Mouse (Mus musculus) kidney, adult 18-20 months (tissue): ENCODE results near the gene Arhgap1.

Experiments used
- DNase-seq: peaks from one replicate; pipeline ENCODE4 v3.0.0; 2021

Arhgap1 gene

DNA sequence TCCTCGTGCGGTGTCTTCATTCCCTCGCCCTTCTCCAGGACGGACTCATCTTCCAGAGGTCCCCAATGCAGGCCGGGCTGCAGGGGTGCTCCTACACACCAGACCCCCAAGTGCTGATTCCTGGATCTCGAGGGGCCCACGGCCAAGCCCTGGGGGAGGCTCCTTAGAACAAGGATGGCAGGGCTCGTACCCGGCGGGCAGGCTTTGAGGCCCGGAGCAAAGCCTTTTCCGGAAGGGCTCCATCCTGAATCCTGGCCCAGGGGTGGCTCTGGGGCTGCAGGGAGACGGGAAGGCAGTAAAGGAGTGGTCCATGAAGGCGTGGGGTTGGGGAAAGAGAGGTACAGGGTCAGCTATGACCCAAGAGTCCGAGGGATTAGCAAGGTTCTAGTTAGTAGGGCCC is 508 bp upstream of the Arhgap1 start:
- DNase-seq, result no peak

DNA sequence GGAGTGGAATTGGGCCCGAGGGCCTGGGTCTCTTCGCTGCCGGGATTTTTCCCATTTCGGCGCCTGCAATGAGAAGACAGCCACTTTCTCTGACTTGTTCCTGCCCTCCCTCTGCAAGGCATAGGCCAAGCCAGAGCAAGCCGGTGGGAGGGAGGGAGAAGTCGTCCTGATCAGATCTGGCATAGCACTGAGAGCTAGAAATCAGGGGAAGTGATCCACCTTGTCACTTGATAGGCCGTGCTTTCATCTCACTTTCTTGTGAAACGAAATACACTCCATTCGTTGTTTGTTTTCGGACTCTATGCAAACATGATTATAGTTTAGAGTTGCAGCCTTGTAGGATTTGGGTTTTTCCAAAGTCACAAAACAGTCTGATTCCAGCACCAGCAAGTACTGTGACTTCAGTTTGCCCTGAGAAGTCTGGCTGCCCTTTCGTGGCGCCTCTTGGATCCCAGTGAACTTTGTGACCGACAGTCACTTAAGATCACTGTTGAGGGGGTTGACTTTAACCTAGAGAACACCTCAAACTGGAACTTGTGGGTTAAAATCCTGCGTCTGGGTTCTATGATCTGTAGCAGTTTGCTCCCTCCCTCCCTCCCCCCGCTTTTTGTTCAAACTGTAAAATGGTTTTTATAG is 818 bp downstream of the Arhgap1 start:
- no peak for DNase-seq

DNA sequence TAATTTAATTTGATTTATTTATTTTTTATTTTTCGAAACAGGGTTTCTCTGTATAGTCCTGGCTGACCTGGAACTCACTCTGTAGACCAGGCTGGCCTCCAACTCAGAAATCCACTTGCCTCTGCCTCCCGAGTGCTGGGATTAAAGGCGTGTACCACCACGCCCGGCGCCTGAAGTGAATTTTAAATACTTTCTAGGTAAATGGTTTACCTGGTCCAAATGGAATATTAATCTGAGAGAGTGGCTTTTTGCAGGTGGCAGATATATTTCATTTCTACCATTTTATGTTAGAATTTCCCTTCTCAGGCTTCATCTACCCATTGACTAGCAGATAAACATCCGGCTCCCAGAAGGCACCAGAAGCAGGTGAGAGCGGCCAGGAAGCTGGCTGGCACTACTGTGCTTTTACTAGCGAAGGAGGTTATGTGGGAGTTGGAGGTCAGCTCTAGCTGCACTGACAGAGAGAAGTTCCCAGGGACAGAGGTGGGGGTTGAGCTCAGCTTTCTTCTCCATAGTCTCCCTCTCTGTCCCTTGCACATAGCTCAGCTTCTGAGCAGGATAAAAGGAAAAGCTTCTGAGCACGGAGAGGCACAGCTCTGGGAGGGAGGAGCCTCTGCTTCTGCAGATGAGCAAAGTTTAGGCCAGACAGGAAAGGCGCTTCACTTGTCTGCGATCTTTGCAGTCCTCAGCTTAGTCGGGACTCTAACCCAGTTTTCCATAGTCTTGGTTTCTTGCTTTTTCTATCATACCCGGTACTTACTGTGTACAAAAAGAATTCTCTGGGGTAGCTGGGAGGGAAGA is 2.0 kb downstream of the Arhgap1 start:
- DNase-seq, result peak; percentile 38

DNA sequence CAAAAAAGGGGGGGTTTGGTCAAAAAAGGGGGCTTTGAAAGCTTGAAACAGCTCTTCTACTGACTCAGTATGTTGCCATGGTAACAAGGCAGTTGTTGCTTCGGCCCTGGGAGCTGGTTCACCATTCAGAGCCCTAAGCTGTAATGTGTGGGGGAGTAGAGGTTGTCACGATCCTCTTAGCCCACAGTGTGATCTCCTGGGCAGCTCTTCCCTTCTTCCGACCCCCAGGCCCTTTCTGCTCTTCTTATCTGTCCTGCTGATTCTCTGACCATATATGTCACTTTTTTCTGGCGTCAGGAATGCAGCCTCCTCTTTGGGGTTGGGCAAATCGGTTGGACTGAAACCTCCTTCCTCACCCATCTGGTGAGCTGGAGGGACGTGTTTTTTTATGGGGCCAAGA is 3.2 kb downstream of the Arhgap1 start:
- DNase-seq, result no peak

DNA sequence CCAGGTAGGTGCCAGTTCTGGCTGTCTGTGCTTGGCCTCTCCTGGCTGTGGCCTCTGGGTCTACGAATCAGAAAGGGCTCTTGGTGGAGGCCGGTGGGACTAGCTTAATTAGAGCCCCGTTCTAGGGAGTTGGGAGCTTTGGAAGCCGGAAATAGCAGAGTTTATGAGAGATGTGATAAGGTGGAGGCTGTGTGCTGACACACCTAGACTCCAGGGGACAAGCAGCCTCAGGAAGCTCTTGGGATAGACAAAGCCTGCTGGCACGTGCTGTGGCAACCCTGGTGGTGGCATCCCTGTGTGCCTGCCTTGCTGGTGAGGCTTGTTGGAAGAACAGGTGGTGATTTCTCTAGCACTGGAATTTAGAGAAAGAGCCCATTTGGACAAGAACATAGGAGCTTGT is 5.7 kb downstream of the Arhgap1 start:
- no peak for DNase-seq

DNA sequence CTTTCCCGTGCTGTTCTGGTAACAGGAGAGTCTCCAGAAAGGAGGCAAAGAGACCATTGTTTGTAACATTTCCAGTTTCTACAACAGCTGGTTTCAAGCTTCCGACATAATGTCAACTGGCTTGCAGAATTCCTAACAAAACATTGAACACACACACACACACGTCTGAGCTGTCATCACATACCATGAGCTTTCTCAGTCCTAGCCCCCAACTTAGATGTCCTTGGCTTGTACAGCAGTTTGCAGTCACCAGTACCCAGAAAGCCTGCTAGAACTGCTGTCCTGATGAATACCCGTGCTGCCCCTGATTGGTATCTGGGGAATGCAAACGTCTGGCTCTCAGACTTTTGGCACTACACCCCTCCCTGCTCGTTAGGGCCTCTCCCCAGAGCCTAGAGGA is 6.2 kb downstream of the Arhgap1 start:
- DNase-seq, result no peak

DNA sequence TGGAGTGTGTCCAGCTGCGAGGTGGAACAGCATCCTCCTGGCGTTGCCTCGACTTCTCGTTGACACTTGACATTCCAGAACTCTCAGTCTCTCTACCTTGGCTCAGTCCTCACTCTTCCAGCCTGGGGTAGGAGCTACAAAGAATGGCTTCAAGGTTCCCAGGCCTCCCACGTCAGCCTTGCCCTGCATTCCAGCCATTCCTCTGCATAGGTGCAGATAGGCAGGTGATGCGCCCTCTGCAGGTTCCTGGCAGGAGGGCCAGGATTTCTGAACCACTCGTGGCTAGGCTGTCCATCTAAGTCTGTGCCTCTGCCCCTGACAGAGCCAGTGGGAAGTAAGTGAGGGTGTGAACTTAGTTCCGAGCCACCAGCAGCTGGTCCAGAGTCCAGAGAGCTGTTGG is 7.1 kb downstream of the Arhgap1 start:
- DNase-seq, result peak; percentile 52

DNA sequence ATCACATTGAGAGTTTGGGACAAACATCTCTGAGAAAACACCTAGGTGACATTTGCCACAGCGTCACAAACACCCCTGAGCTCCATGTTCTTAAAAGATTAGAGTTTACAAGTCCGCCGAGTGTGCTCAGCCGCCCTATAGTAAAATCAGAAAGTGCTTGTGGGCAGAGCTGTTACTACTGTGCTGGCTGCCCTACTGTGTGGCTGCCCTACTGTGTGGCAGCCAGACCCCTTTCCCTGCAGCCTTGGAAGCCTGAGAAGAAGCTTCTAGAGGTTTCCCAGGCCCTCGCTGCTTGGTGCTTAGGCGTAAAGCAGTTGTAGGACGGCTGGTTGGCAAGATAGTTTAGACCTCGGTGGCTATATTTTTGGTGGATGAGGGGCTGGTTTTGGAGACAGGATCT is 10.0 kb downstream of the Arhgap1 start:
- no peak for DNase-seq

DNA sequence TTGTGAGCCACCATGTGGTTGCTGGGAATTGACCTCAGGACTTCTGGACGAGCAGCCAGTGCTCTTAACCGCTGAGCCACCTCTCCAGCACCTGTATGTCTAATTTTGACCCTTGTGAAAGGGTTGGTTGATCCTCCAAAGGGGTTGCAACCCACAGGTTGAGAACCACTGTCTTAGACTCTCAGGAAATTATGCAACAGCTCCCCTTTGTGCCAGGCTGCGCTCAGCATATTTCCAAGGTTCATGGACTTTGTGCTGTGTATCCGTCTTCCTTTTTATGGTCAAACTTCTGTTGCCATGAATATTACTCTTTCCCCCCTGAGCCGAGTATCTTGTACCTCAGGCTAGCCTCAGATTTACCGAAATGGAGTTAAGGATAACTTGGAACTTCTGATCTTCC is 11.3 kb downstream of the Arhgap1 start:
- peak; percentile 59 for DNase-seq

DNA sequence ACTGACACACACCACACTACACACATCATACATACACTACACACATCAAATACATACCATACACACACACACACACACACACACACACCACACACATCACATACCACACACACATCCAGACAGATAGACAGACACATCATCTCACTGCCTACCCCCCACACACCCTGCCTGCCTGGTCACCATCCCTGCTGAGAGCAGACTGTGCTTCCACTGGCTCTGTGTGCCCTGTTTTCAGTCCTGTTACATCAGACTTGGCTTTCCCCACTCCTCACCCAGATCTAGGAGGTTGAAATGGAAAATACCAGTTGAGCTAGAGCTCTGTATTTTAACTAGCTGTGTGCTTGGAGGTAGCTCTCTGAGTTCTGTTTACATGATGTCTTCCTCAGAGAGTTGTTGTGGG is 15.1 kb downstream of the Arhgap1 start:
- DNase-seq, result no peak

DNA sequence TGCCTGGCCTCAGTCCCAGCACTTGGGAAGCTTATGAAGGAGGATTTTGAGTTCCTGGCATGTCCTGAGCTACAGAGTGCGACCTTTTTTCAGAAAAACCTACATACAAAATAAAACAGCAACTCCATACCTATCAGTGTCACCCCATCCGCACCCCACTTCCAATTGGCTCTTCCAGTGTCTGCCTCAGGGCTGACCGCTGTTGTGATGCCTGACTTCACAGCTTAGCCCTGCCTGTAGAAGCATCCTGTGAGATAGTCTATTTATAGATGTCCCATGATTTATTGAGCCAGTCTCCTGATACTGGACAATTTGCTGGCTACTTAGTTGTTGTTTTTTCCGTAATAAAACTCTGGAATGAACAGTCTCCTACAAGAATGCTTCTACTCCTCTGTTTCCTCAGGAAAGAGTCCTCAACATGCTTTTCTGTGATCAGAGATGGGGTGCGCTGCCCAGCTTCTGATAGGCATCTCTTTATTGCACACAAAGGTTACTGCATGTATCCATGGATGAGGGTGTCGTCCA is 16.8 kb downstream of the Arhgap1 start:
- no peak for DNase-seq

DNA sequence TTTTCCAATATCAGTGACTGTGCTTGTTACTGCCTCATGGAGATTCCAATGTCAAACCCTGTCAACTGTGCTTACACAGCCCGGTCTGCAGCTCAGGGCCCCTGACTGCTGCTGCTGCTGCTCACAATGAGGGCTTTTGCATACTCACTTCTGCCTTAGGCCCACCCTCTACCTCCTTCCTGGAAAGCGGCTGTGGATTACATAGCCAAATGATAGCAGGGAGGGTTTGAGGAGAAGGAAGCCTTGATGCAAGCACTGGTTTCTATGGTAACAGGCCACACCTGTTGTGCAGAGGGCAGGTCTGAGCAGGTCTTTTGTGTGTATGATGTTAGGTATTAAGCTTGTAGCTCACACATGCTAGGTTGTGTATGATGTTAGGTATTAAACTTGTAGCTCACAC is 18.1 kb downstream of the Arhgap1 start:
- no peak for DNase-seq

DNA sequence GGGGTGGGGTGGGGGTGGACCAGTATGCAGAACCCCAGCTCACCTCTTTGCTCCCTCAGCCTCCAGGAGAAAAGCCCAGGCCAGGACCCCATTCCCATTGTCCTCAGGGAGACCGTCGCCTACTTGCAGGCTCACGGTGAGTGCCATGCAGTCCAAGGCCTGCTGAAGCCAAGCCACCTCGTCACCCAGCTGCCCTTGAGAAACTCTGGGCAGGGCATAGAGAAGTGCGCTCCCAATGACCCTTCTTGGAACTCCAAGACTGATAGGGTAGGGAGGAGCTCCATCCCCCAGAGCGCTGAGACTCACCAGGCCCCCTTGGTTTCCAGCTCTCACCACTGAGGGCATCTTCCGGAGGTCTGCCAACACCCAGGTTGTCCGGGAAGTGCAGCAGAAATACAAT is 19.7 kb downstream of the Arhgap1 start:
- no peak for DNase-seq

DNA sequence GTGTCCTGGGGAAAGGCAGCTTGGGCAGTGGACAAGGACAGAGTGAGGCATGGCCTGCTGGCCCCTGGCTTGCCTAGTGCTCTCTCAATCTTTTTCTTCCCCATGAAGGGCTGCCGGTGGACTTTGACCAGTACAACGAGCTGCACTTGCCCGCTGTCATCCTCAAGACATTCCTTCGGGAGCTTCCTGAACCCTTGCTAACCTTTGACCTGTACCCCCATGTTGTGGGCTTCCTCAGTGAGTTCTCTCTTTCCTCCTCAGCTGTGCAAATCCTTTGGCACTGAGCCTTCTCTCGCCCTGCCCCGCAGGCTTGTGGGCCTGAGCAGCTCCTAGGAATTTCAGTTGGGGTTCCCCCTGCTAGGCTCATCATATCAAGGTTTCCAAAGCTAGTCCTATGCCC is 20.4 kb downstream of the Arhgap1 start:
- DNase-seq, result peak; percentile 61

DNA sequence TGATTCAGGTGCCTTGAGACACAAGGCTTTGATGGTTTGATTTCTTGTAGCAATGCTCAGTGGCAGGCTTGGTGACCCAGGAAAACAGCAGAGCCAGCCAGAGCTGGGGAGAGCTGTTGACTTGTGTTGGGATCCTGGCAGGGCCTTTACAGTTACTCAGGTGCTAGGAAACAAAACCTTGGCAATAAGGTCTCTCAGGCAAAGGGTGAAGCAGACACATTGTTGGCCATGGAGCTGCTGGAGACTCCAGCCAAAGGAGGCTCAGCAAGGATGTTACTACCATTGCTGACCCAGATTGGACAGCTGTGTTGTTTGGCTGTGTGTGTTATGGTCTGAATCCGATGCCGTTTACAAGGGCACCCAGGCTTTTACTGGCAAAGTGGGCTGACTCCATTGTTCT is 23.9 kb downstream of the Arhgap1 start:
- DNase-seq, result no peak

DNA sequence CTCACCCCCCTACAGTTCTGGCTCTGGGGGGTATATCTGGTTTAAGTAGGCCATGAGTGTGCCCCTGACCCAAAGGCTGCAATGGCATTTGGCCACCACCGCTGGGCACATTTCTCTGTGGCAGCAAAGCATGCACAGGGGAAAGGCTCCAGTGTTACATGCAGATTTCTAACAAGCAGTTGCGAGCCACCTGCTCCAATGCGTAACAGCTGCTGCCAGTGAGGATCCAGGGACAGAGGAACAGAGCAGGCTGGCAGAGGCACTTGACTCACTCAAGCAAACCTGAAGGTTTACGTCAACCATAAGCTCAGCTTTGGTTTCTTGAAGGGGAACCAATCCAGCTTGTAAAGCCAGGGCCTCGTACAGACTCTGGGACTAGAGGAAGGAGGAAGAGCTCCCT is 25.2 kb downstream of the Arhgap1 start:
- DNase-seq, result no peak

DNA sequence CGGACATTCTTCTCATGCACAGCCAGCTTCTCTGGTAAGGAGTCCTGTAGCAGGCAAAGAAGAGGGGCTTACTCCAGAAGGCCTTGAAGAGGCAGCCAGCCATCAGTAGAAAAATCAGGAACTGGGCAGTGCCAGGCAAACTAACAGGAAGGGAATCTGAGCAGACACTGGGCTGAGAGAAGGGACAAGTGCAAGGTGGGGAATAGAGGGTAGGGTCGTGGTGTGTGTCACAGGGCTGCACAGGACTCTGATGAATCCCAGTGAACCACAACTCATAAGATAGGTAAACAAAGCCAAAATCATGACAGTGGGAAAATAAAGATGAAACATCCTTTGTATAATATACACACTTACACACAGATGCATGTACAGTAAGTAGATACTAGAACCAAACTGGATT is 26.8 kb downstream of the Arhgap1 start:
- DNase-seq, result no peak

DNA sequence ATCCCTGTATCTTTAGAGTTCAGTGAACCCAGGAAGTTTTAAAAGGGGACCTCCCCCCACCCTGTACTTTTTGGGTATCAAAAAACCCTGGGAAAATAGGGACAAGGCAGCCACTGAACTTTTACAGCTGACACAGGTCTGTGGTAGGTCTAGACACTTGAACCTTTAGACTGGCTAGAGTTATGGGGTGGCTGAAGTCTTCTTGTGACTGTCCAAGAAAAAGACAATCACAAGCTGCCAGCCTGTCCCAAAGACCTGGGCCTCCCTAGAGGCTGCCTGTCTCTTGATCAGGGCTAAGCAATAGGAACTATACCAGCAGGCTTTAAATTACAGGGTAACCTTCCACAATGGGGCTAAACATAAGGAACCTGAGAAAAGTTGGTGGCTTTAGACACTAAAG is 27.3 kb downstream of the Arhgap1 start:
- no peak for DNase-seq

DNA sequence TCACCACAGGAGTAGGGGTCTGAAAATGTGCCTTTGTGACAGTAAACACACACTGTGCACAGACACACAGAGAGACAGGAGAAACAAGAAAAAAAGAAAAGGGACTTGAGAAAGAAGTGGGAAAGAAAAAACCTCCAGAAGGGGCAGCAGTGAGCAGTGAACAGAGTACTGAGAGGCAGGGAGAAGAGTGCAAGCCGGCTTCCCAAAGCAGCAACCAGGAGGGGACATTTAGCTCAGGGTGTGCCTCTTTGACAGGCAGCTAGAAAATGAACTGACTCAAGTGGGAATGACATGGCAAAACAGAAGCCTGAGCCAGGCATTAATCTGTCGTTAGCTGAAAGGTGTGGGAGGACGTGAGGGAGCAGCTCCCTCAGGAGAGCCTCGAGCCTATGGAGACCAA is 33.2 kb downstream of the Arhgap1 start:
- no peak for DNase-seq

DNA sequence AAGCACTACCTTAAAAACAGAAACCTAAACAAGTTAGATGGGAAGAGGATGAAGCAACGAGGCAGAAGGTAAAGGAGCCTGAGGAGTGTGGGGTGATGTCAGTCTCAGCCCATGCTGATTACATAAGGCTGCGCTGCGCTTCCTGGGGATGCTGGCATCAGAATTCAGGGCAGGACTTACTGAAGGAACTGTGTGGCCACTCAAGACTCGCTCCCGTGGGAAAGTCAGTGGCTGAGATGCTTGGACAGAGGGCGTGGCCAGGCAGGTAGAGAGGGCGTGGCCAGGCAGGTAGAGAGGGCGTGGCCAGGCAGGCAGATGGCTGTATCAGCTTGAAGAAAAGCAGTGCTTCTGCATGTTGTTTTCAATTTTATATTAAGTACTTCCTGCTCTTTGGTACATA is 34.3 kb downstream of the Arhgap1 start:
- DNase-seq, result no peak

DNA sequence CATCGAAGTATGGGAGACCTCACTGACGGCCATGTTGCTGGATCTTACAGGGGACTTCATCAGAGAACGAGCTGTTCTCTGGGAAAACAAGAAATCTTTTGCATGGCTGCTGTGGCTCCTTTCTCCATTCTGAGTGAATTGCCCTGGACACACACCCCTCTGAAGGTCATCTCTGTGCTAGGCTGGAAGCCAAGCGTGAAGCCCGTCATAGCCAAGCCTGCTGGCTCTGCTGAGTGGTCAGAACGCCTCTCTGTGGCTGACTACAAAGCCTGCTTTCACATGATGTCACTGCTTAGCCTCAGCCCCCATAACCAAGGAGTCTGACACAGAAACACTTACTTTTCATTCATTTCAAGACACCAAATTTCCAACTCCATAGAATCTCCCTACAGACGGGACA is 39.8 kb downstream of the Arhgap1 start:
- DNase-seq, result no peak

DNA sequence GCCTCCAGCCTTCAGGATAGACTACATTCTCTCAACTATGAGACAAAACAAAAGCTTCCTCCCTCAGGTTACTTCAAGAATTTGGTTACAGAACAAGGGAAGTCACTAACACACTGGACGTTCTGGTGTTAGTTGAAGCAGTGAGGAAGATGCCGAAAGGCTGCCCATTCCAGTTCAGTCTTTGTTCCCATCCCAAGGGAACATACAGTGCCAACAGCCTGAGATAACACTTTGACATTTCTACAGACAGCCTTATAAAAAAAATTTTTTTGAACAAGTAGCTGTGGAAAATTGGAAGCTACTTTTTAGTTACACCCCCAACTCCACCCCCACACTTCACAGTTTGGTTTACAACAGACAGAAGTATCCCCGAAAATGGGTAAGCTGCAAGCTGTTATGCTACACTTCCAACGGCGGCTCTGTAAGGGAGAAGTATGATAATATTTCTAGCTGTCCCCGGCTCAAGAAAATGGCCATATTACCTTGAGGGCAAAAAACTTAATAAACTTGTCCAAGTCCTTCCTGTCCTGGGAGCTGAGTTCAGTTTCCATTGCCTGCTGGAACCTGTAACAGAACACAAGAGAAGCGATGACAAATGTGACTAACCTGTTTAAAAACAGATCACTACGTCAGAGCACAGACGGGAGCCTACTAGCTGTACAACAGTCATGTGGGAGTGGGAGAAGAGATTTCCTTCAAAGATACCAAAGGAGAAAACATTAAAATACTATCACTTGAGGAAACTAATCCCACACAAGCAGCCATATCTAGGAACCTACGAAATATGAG is 46.0 kb downstream of the Arhgap1 start:
- DNase-seq, result no peak

DNA sequence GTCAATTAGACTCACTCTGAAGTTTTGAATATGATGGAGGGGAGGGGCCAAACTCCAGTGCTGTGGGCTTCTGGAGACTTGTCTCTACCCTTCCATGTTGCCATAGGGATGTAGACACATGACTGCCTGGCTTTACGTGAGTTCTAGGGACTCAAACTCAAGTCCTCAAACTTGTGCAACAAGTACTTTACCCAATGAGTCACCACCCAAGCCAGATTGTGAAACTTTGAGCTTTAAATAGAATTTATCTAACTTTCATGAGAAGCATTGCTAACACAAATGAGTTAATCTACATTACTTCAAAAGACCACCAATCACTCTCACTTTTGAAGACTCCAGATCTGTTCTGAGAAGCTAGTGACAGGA is 46.5 kb downstream of the Arhgap1 start:
- no peak for DNase-seq

DNA sequence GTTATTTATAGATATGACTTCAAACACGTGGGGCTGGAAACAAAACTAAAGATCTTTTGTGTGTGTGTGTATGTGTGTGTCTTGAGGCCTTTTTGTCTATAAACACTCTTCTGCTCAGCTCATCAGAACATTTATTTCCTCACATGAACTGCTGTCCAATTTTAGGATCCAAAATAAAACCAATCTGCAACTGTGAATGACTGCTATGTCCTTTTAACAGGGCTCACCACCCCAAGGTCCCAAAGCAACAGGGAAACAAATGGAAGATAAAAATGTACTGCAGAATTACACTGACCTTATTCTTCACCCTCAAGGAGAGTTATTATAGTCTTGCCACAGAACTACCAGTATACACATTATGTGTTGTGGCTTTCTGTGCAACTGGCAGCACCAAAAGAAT is 49.6 kb downstream of the Arhgap1 start:
- DNase-seq, result no peak
